Mouse (Mus musculus) hindbrain, embryonic 14.5 days (tissue): ENCODE results near the gene Mt1. TPM values are rescaled to one million over a fixed set of nuclear protein-coding genes. Genes with fewer than 3 reads are reported as not detected.

Experiments
- ATAC-seq: fragments of 200-750 bp; cut with Nextera tagmentation; 2 replicates; pipeline ENCODE4 v1.8.0; 2017; ENCODE audit warnings: moderate number of reproducible peaks, mild to moderate bottlenecking, moderate TSS enrichment, moderate library complexity; ENCODE audit not compliant: low FRiP score
- DNase-seq: peaks from one replicate; pipeline ENCODE4 v3.0.0-alpha.2; 2015; ENCODE audit warnings: low spot score
- H3K27ac ChIP-seq: fragments of 300-500 bp; sonication (generic); 2 replicates; pipeline ENCODE4 v1.5.1; 2014; ENCODE audit warnings: mild to moderate bottlenecking, moderate library complexity
- H3K27me3 ChIP-seq: fragments of 300-500 bp; sonication (generic); 2 replicates; pipeline ENCODE4 v1.6.1; 2014; ENCODE audit warnings: mild to moderate bottlenecking, low read length, mixed read lengths; ENCODE audit not compliant: control insufficient read depth, insufficient read depth
- H3K36me3 ChIP-seq: fragments of 300-500 bp; sonication (generic); replicated peaks from 2 replicates; pipeline ENCODE4 v1.6.1; 2014; ENCODE audit not compliant: control insufficient read depth, insufficient read depth
- H3K4me1 ChIP-seq: fragments of 300-500 bp; sonication (generic); replicated peaks from 2 replicates; pipeline ENCODE4 v1.6.1; 2014; ENCODE audit warnings: antibody characterized with exemption, low read length, mixed read lengths; ENCODE audit not compliant: control insufficient read depth, insufficient read depth
- H3K4me2 ChIP-seq: fragments of 300-500 bp; sonication (generic); replicated peaks from 2 replicates; pipeline ENCODE4 v1.6.1; 2014; ENCODE audit warnings: mild to moderate bottlenecking, moderate library complexity
- H3K4me3 ChIP-seq: fragments of 300-500 bp; sonication (generic); replicated peaks from 2 replicates; pipeline ENCODE4 v1.5.1; 2014; ENCODE audit warnings: mild to moderate bottlenecking, low read length
- H3K9ac ChIP-seq: fragments of 300-500 bp; sonication (generic); 2 replicates; pipeline ENCODE4 v1.6.1; 2014
- H3K9me3 ChIP-seq: fragments of 300-500 bp; sonication (generic); 2 replicates; pipeline ENCODE4 v1.6.1; 2016; ENCODE audit warnings: low read length; ENCODE audit not compliant: control insufficient read depth
- WGBS: fragments of 180-500 bp; shearing (Covaris S2); extraction: QIAGEN DNeasy Blood & Tissue Kit; methylation state at CpG from one replicate; pipeline ENCODE4 v1.1.7; 2014; 5-methylcytosine and 5-hydroxymethylcytosine counted together
- polyA plus RNA-seq: library from polyadenylated mRNA; unstranded; fragments of >200 nt; fragmentation: Nextera tagmentation; extraction: Ambion mirVana; gene quantifications from 2 replicates; pipeline ENCODE4 v1.2.1, GENCODE M21; 2014

The Mt1 gene
- polyA plus RNA-seq, 1 experiment from 2014 or later = 75.2 TPM

GRCm38 (mm10) chr8:94182055-94182929 is 3.4 kb downstream of the Mt1 start:
- peaks cover 25% of the 10 kb centered on the region for H3K4me1 ChIP-seq
- no peaks in the 10 kb centered on the region for H3K9me3 ChIP-seq
- 72% methylated on average over 13 of the region's 13 CpGs for WGBS
- peak overlapping the region; percentile 40; the same call in 1 of the 2 replicates for H3K4me2 ChIP-seq
- no peak overlapping the region; the same call in 1 of the 2 replicates for H3K4me3 ChIP-seq
- no peak for DNase-seq
- no peak overlapping the region for H3K27ac ChIP-seq
- peaks cover 95% of the 10 kb centered on the region for H3K27me3 ChIP-seq
- no peak for ATAC-seq
- H3K36me3 ChIP-seq = no peaks in the 10 kb centered on the region
- H3K9ac ChIP-seq = no peak overlapping the region

GRCm38 (mm10) chr8:94183117-94183516 is 4.2 kb downstream of the Mt1 start:
- Histone ChIP-seq H3K27ac (no peak overlapping the region), H3K4me3 (no peak overlapping the region; the same call in 1 of the 2 replicates), H3K36me3 (no peaks in the 10 kb centered on the region), H3K4me2 (peak overlapping the region; percentile 40), H3K9ac (no peak overlapping the region), H3K9me3 (no peaks in the 10 kb centered on the region), H3K4me1 (peaks cover 30% of the 10 kb centered on the region), H3K27me3 (peaks cover 95% of the 10 kb centered on the region)
- DNase-seq (peak; percentile 62), ATAC-seq (0 out of 2 replicates have a peak, but pooled peaks have one; percentile 36)
- under 1% methylated on average over 16 of the region's 16 CpGs for WGBS

- no peak overlapping the region for H3K4me3 ChIP-seq
- peaks cover 87% of the 10 kb centered on the region for H3K27me3 ChIP-seq
- peaks cover 22% of the 10 kb centered on the region for H3K4me1 ChIP-seq
- DNase-seq = no peak
- ATAC-seq = no peak
- no peaks in the 10 kb centered on the region for H3K9me3 ChIP-seq
- no peak overlapping the region for H3K27ac ChIP-seq
- no peak overlapping the region for H3K9ac ChIP-seq
- H3K4me2 ChIP-seq = no peak overlapping the region
- WGBS = 24% methylated on average over 12 of the region's 12 CpGs
- H3K36me3 ChIP-seq = no peaks in the 10 kb centered on the region
Observed at GRCm38 (mm10) chr8:94184357-94184843, 5.5 kb downstream of the Mt1 start.

- no peak for ATAC-seq
- 76% methylated on average over 6 of the region's 6 CpGs for WGBS
- Histone ChIP-seq H3K27ac (no peak overlapping the region), H3K4me3 (no peak overlapping the region), H3K9me3 (no peaks in the 10 kb centered on the region), H3K4me2 (no peak overlapping the region), H3K4me1 (peaks cover 16% of the 10 kb centered on the region), H3K27me3 (peaks cover 73% of the 10 kb centered on the region), H3K9ac (no peak overlapping the region), H3K36me3 (no peaks in the 10 kb centered on the region)
- no peak for DNase-seq
Observed at GRCm38 (mm10) chr8:94185791-94186190, 6.9 kb downstream of the Mt1 start.

GRCm38 (mm10) chr8:94186542-94186941 is 7.7 kb downstream of the Mt1 start:
- Histone ChIP-seq H3K27ac (no peak overlapping the region), H3K4me1 (peaks cover 19% of the 10 kb centered on the region), H3K4me3 (no peak overlapping the region), H3K27me3 (peaks cover 69% of the 10 kb centered on the region), H3K9me3 (no peaks in the 10 kb centered on the region), H3K4me2 (peak overlapping the region; percentile 30), H3K36me3 (no peaks in the 10 kb centered on the region), H3K9ac (no peak overlapping the region)
- WGBS = 8% methylated on average over 17 of the region's 17 CpGs
- peak; percentile 67 for DNase-seq
- 0 out of 2 replicates have a peak, but pooled peaks have one; percentile 32 for ATAC-seq

GRCm38 (mm10) chr8:94187290-94188002 is 8.6 kb downstream of the Mt1 start:
- peaks cover 19% of the 10 kb centered on the region for H3K4me1 ChIP-seq
- H3K27me3 ChIP-seq = peaks cover 60% of the 10 kb centered on the region
- no peak overlapping the region for H3K4me2 ChIP-seq
- H3K9me3 ChIP-seq = no peaks in the 10 kb centered on the region
- WGBS = 30% methylated on average over 21 of the region's 21 CpGs
- H3K36me3 ChIP-seq = no peaks in the 10 kb centered on the region
- no peak overlapping the region for H3K9ac ChIP-seq
- ATAC-seq (no peak), DNase-seq (no peak)
- H3K4me3 ChIP-seq = no peak overlapping the region
- no peak overlapping the region for H3K27ac ChIP-seq

- H3K4me1 ChIP-seq = peaks cover 15% of the 10 kb centered on the region
- no peak overlapping the region for H3K9ac ChIP-seq
- peak; percentile 63 for DNase-seq
- no peaks in the 10 kb centered on the region for H3K9me3 ChIP-seq
- no peak overlapping the region for H3K4me2 ChIP-seq
- peak; percentile 63; the same call in 1 of the 2 replicates for ATAC-seq
- WGBS = 47% methylated on average over 13 of the region's 13 CpGs
- no peaks in the 10 kb centered on the region for H3K36me3 ChIP-seq
- H3K27ac ChIP-seq = no peak overlapping the region
- peaks cover 40% of the 10 kb centered on the region for H3K27me3 ChIP-seq
- H3K4me3 ChIP-seq = no peak overlapping the region
Observed at GRCm38 (mm10) chr8:94189275-94190031, 10.6 kb downstream of the Mt1 start.

- DNase-seq = no peak
Observed at GRCm38 (mm10) chr8:94191101-94191691, 12.3 kb downstream of the Mt1 start.

More at GRCm38 (mm10) chr8:94191101-94191691, 12.3 kb downstream of the Mt1 start:
- no peak for ATAC-seq
- Histone ChIP-seq H3K36me3 (no peaks in the 10 kb centered on the region), H3K27ac (no peak overlapping the region), H3K27me3 (peaks cover 24% of the 10 kb centered on the region), H3K9me3 (no peaks in the 10 kb centered on the region), H3K4me1 (peaks cover 15% of the 10 kb centered on the region), H3K4me2 (peak overlapping the region; percentile 44), H3K4me3 (peak overlapping the region; percentile 18), H3K9ac (no peak overlapping the region)
- 25% methylated on average over 21 of the region's 21 CpGs for WGBS
